Mouse (Mus musculus) spleen, adult 2 months (tissue): ENCODE data around the gene Vars. TPM values are rescaled to one million over a fixed set of nuclear protein-coding genes. Genes with fewer than 3 reads are reported as not detected.

ENCODE experiments used
- DNase-seq, 2 experiments: peaks; one replicate each; pipeline versions ENCODE4 v3.0.0 to v3.0.0-alpha.2; 2012 to 2021; ENCODE audit warnings: low spot score in 2 of 2, low read depth in 1 of 2
- H3K27ac ChIP-seq: fragments of 200-500 bp; 2 replicates; pipeline ENCODE4 v1.5.1; 2012; ENCODE audit warnings: low read length, inconsistent platforms; ENCODE audit not compliant: insufficient read depth
- H3K27me3 ChIP-seq: fragments of 200-500 bp; 2 replicates; pipeline ENCODE4 v1.6.1; 2012; ENCODE audit warnings: mild to moderate bottlenecking, moderate library complexity, low read length, inconsistent platforms; ENCODE audit not compliant: control insufficient read depth, insufficient read depth
- H3K36me3 ChIP-seq: fragments of 200-500 bp; 2 replicates; pipeline ENCODE4 v1.6.1; 2012; ENCODE audit warnings: mild to moderate bottlenecking, low read length, inconsistent platforms; ENCODE audit not compliant: control insufficient read depth, insufficient read depth
- H3K4me1 ChIP-seq: fragments of 200-500 bp; 2 replicates; pipeline ENCODE4 v1.6.1; 2011; ENCODE audit warnings: inconsistent platforms; ENCODE audit not compliant: control insufficient read depth, insufficient read depth, insufficient read length
- H3K4me3 ChIP-seq: fragments of 200-500 bp; 2 replicates; pipeline ENCODE4 v1.5.1; 2011; ENCODE audit warnings: mild to moderate bottlenecking, inconsistent platforms; ENCODE audit not compliant: insufficient read depth, insufficient read length; ENCODE audit errors: extremely low read depth
- CTCF ChIP-seq: fragments of 200-500 bp; IDR thresholded peaks from 2 replicates; pipeline ENCODE4 v1.5.1; 2011; ENCODE audit warnings: mild to moderate bottlenecking, inconsistent platforms; ENCODE audit not compliant: insufficient read depth, insufficient read length, insufficient replicate concordance; ENCODE audit errors: extremely low read depth
- POLR2A ChIP-seq: fragments of 200-500 bp; IDR thresholded peaks from 2 replicates; pipeline ENCODE4 v1.6.1; 2011; ENCODE audit warnings: low read depth, low read length, inconsistent platforms
- WGBS: fragments of 180-500 bp; shearing (Covaris S2); methylation state at CpG from one replicate; pipeline ENCODE4 v1.1.7; 2018; 5-methylcytosine and 5-hydroxymethylcytosine counted together
- polyA plus RNA-seq: library from polyadenylated mRNA; depleted of rRNA; stranded (reverse); fragments of >200 nt; gene quantifications from 2 replicates; pipeline ENCODE4 v1.2.3, GENCODE M21; 2012

The Vars gene
- polyA plus RNA-seq, 1 experiment = 489 TPM

- TF ChIP-seq POLR2A (no peak), CTCF (no peak)
- no peak for DNase-seq
- Histone ChIP-seq H3K36me3 (peaks cover 55% of the 10 kb centered on the region), H3K4me3 (no peak overlapping the region), H3K27ac (no peak overlapping the region), H3K27me3 (no peaks in the 10 kb centered on the region), H3K4me1 (no peaks in the 10 kb centered on the region)
- 90% methylated on average over 7 of the region's 7 CpGs for WGBS
Observed at GRCm38 (mm10) chr17:35007387-35007991, 6.7 kb downstream of the Vars start.

GRCm38 (mm10) chr17:35009586-35009985 lies 8.8 kb downstream of the Vars start:
- Histone ChIP-seq H3K36me3 (peaks cover 69% of the 10 kb centered on the region), H3K4me1 (no peaks in the 10 kb centered on the region), H3K27me3 (no peaks in the 10 kb centered on the region), H3K4me3 (no peak overlapping the region), H3K27ac (no peak overlapping the region)
- no peak for TF ChIP-seq POLR2A
- TF ChIP-seq CTCF = no peak
- no peak for DNase-seq
- 94% methylated on average over 7 of the region's 7 CpGs for WGBS

- H3K27ac ChIP-seq = no peak overlapping the region
- peaks cover 74% of the 10 kb centered on the region for H3K36me3 ChIP-seq
- no peaks in the 10 kb centered on the region for H3K27me3 ChIP-seq
- DNase-seq = no peak
- 99% methylated on average over 8 of the region's 8 CpGs for WGBS
- H3K4me1 ChIP-seq = peaks cover 6% of the 10 kb centered on the region
- H3K4me3 ChIP-seq = no peak overlapping the region
- TF ChIP-seq CTCF (no peak), POLR2A (no peak)
Observed at GRCm38 (mm10) chr17:35011440-35011839, 10.7 kb downstream of the Vars start.

GRCm38 (mm10) chr17:35012430-35012829 lies 11.6 kb downstream of the Vars start:
- Histone ChIP-seq H3K36me3 (peaks cover 74% of the 10 kb centered on the region), H3K4me3 (no peak overlapping the region), H3K4me1 (peaks cover 11% of the 10 kb centered on the region), H3K27ac (no peak overlapping the region), H3K27me3 (no peaks in the 10 kb centered on the region)
- TF ChIP-seq CTCF = no peak
- no peak for TF ChIP-seq POLR2A
- no peak for DNase-seq
- WGBS = 92% methylated on average over 13 of the region's 13 CpGs

GRCm38 (mm10) chr17:35013221-35013620 lies 12.4 kb downstream of the Vars start:
- Histone ChIP-seq H3K4me1 (peaks cover 11% of the 10 kb centered on the region), H3K36me3 (peaks cover 69% of the 10 kb centered on the region), H3K4me3 (no peak overlapping the region)

GRCm38 (mm10) chr17:35015296-35015695 lies 14.5 kb downstream of the Vars start:
- Histone ChIP-seq H3K27me3 (no peaks in the 10 kb centered on the region), H3K27ac (no peak overlapping the region), H3K36me3 (peaks cover 60% of the 10 kb centered on the region), H3K4me3 (no peak overlapping the region), H3K4me1 (peaks cover 11% of the 10 kb centered on the region)
- WGBS = 92% methylated on average over 16 of the region's 16 CpGs
- no peak for TF ChIP-seq POLR2A
- TF ChIP-seq CTCF = no peak
- no peak for DNase-seq

More at GRCm38 (mm10) chr17:35013221-35013620, 12.4 kb downstream of the Vars start:
- H3K27ac ChIP-seq = no peak overlapping the region
- no peak for TF ChIP-seq POLR2A
- no peak for TF ChIP-seq CTCF
- DNase-seq = no peak
- no peaks in the 10 kb centered on the region for H3K27me3 ChIP-seq
- WGBS = 91% methylated on average over 6 of the region's 6 CpGs

- Histone ChIP-seq H3K27ac (no peak within 1 kb of the TSS), H3K4me1 (peaks cover 13% of the 10 kb centered on the region), H3K27me3 (no peaks in the 10 kb centered on the region), H3K36me3 (peaks cover 49% of the 10 kb centered on the region), H3K4me3 (no peak within 1 kb of the TSS)
- TF ChIP-seq CTCF (no peak), POLR2A (no peak)
- no peak for DNase-seq
- WGBS = 55% methylated on average over 12 of the region's 12 CpGs
Observed at GRCm38 (mm10) chr17:35016376-35016775, 15.6 kb downstream of the Vars start, which contains the start of gene Vwa7. Gene Vwa7, plus strand, starts transcription at chr17:35016579.
